Mouse (Mus musculus) urinary bladder, postnatal 36 days (tissue): ENCODE measurements around the gene Tmem158.

ENCODE experiments used
- DNase-seq, 2 experiments: peaks; one replicate each; pipeline ENCODE4 v3.0.0; 2022; ENCODE audit warnings: low spot score in 2 of 2, mixed read lengths in 1 of 2

Tmem158 gene

DNA sequence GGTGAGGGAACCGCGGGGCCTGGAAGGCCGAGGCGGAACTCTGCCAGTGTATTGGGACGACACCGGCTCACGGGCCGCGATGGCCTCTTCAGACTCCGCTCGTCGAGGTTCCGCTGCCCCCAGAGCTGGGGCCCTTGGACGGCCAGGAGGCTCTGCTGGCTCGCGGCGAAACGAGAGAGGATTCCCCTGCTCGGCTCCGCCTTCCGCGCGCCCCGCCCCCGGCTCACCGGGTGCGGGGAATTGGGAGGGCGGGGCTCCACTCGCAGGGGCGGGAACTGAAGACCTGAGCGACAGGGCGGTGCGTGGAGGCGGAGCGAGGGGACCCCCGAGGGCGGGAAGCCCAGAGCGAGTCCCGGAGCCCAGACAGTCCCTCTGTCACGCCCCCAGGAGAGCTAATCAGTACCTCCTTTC is at the start of gene Tmem158:
Gene Tmem158, minus strand, starts transcription at position 154 of the 411 bp plus-strand sequence.
- peak; percentile 80 to 84 for DNase-seq

DNA sequence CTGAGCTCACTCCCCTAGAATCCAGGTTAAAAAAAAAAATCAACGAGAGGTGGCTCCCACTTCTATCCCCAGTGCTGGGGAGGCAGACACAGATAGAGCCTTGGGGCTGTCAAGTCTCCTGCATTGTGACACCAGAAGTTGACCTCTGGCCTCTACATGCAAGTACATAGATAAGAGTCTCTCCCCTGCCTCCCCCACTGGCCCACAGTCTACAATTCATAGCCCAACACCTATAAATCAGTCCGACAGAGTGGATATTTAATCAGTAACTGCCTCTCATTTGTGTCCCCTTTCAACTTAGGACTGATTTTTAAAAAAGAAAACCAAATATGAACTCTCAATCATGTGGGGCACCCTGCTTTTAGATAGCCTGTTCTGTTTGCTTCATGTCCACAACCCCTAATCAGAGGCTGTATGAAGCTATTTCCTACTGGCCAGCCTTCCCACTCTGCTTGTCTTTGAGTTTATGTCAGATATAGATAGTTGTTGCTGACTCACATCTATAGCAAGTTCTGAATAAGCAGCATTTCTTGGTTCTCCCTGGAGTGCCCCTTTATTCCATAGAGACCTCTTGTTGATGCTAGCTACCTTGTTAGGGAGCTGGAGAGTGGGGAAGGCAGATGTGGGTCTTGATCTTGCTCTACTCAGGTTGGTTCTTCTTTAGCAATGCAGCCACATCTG is 49.3 kb upstream of the Tmem158 start:
- DNase-seq, result no peak

DNA sequence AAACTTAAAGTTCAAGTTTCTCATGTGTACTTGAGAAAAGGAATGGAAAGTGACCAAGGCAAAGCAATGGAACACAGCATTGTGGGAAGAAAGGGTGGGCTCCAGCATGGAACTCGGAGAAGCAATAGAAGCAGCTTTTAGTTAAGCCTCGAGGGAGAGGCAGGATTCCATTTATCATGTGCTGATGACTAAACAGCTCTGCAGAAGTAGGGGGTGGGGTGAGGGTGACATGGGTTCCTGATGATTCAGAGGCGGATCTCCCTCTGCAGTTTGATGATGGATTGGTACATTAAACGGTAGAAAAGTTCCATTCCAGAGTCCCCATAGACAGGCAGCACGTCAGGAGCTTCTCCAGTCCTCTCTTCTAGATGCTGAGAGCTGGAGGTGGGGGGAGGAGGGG is 48.5 kb upstream of the Tmem158 start:
- DNase-seq, result peak; percentile 19 to 30

DNA sequence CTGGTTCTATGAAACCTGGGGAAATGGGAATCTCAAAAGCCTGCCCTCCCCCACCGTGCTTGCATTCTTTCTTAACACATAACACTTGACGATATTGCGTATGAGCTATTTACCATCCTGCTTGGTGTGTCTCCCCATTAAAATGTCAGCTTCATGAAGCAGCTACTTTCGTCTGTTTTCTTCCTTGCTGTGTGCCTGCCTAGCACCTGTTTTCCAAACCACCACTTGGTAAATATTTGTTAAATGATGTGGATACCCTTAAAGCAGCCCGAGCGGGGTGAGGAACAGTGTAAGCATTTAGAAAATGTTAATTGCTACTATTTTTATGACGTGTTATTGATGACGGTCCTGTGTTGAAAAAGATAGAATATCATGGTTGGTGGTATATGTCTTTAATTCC is 44.4 kb upstream of the Tmem158 start:
- no peak for DNase-seq

DNA sequence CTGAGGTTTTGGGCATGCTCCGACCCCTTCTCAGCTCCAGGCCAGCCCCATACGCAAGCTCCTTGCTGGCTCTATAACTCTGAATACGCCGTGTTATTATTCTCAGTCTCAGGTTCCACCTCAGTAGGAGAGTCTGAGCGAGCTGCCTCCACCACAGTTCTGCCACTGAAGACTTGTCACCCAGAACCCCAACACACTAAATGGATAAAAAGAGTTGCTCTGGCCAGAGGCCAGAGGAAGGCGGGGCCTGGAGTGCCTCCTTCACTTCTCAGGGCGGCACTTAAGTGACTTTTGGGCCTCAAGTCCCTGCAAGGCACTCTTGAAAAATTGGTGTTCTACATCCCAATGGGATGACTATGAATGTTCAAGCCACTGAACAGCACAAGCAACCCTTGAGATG is 43.4 kb upstream of the Tmem158 start:
- DNase-seq, result no peak

DNA sequence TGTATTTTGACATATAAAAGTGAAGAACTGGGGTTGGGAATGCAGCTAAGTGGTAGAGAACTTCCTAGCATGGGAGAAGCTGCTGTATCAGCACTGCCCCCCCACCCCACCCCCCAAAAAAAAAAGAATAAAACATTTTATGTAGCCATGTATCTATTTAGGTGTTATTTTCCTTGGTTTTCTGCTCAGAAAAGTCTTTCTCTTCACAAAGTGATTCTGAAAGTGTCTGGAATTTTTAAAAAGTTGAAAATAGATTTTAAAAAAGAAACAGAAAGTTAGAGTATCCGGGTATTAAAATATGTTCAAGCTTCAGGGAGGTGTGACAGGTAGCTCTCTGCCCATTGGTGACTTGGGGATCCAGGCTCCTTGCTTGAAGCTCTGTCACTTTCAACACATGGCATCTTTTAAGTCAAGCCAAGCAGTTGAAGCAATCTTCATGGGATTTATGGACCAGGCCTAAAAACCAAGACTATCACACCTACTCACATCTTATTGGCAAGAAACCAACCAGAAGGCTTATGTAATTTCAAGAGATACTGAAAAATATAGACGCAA is 42.3 kb upstream of the Tmem158 start:
- no peak for DNase-seq

DNA sequence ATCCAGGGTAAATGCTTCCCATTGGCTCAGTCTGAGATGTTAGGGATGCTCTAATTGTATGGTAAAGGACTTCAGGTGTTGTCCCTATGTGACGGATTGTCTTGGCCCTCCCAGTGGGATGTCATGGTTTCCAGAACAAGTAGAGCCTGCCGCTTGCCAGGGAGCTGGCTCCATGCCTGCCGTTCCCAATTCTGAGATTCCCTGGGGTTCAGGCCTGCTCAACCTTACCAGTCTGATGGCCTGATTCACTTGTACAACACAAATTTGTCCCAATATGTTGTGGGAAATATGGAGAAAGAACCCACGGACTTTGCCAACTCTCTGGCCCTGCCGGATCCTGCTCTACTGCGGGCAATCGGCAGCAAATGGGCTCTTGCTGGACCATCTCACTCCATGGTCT is 37.3 kb upstream of the Tmem158 start:
- DNase-seq, result no peak

DNA sequence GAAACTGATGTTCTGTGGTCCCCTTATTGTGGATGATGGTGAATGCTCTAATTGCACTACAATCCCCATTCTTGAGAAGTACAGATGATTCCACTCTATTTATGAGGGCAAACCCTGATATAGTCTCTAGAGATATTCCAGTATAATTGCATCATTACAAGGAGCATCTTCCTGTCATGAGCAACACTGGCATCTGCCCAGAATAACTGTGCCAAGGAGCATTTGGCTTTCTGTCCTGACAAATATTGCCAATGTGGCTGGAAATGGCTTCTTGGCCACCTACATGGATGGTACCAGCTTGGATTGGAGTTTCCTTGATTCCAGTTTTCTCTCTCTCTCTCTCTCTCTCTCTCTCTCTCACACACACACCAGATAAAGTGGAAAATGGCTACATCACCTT is 35.7 kb upstream of the Tmem158 start:
- peak in 1 of 2 experiments; percentile 9 for DNase-seq

DNA sequence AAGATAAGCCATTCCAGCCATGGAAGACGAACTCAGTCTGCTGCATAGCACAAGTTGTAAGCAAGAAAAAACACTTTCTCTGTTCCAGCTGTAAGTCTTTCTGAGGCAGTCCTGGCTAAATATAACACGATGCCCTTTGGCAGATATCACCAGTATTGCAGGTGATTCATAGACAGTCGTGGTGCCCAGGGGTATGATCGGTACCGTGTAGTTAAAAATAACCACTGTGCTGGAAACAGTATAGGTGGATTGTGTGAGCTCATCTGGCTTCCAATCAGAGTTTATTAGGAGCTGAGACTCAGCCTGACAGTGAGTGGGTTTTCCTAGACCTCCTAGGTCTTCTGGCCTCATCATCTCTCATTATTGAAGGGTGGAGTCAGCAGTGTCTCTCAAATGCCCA is 34.0 kb upstream of the Tmem158 start:
- DNase-seq, result no peak

DNA sequence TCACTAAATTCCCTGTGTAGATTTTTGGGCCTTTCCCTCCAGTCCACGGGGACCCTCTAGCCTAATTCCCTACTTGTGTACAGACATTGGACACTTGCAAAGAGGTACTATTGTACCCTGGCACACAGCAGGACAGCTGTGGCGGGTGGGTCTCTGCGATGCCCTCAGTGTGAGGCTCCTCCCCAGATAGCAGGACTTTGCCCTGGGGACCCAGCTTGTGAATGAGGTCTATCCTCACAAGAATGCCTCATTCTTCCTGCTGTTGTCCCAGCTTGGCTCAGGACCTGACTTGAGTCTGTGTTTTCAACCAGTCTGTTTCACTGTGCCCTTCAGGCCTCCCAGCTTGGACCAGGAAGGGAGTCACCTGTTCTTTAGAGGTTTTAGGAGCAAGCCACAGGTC is 27.8 kb upstream of the Tmem158 start:
- no peak for DNase-seq

DNA sequence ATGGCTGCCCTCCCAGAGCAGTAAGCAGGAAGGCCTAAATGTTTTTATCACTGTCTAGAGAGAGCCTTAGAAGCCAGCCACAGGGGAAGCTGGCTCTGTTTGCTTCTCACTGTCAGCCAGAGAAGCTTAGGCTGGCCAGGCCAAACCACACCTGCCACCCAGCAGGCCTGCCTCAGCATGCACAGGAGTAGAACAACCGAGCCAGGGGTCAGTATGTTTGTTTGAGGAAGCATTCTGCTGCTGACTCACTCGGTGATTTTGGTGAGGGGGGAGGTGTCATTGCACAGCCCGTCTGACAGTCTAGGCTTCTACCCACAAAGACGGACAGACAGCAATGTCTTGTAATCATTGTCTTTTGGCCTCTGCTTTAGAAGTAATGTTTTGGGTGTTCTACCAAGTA is 25.1 kb upstream of the Tmem158 start:
- DNase-seq, result peak; percentile 47 to 73

DNA sequence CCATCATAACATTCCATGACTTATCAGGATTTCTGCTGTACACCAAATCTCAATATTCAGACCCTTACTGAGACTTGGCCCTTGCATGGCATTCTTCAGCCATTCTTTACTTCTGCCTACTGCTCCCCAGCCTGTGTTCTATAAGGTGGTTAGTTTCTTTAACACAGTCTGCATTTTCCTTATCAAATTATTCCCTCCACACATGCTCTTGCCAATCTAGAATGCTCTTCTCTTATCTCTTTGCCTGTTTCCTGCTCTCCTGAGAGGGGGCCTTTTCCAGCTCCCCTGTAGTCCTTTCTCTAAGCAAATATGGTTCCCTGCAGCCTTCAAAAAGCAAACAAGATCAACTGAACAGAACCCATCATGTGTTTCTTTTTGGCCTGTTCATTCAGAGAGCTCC is 20.2 kb upstream of the Tmem158 start:
- no peak for DNase-seq

DNA sequence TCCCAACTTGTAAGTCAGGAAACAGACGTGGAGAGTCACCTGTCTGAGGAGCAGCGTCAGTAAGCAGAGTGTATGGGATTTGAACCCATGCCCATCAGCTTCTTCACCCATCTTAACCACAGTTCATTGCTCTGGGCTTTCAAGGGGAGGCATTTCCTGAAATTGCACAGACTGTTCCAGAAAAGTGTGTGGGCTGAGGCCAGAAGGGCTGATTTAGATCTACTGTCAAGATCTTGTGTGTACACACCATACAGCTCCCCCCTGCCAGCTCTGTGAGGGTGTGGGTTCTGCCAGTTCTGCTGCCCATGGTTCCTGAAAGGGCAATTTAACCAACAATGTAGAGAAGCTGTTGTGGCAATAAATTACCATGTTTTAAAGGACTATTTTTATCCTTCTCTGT is 17.4 kb upstream of the Tmem158 start:
- peak; percentile 9 to 17 for DNase-seq

DNA sequence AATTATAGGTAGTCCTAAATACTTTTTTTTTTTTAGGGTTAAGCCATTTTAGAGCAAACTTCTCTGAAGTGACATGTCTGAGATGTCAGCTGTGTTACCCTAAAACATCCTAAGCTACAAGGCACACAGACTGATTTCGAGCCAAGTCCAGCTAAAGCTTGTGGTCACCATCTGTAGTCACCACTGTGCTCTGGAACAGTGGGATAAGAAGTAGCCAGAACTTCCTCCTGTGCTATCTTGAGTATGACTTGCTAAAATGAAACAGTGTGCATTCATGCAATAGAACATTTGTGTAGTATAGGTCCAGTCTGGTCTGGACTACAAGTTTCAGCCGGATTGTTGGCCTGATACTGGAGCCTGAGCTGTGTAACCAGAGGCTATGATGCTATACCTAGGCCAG is 14.8 kb upstream of the Tmem158 start:
- no peak for DNase-seq

DNA sequence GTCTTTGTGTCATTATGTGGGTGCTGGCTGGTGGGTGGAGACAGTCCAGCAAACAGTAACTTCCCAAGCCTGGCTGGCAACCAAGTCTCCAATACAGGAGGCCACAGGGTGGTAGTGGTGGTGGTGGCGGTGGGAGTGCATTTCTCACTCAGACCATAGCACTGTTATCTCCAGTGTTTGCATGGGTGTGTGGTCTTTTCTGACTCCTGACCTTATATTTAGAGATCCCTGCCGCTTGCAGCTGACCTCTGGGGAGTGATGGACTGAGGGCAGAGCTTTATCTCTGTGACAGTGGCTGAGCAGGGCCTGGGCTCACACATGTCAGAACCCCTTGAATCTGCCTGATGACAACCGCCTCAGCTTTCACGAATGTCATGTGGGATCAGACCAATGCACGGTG is 14.1 kb upstream of the Tmem158 start:
- no peak for DNase-seq

DNA sequence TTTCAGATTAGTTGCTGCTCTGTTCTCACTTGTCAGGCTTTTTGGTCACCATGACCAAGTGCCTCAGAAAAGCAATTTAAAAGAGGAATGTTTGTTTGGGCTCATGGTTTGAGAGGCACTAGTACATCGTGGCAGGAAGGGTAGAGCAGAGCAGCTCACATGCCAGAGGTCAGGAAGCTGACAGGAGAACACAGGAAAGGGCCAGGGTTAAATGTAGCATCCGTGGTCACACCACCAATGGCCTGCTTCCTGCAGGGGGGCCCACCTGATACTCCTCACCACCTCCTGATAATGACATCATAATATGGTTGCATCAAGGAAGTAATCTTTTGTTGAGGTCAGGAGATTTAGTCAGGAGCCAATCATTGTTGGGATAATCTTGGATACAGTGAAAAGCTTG is 13.3 kb upstream of the Tmem158 start:
- DNase-seq, result no peak

DNA sequence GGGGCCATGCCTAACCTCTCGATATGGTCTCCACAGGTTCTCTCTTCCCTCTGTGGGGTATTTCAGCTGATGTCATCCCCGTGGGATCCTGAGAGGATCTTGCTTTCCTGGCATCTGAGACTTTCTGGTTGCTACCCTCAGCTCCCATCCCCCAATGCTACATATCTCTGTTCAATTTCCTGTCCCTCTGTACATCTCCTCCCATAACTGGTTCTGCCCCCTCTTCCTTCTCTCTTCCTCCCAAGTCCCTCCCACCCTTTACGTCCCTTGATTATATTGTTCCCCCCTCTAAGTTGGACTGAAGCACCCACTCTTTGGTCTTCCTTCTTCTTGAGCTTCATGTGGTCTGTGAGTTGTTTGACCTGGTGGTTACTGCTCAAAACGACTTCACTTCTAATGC is 11.0 kb upstream of the Tmem158 start:
- no peak for DNase-seq

DNA sequence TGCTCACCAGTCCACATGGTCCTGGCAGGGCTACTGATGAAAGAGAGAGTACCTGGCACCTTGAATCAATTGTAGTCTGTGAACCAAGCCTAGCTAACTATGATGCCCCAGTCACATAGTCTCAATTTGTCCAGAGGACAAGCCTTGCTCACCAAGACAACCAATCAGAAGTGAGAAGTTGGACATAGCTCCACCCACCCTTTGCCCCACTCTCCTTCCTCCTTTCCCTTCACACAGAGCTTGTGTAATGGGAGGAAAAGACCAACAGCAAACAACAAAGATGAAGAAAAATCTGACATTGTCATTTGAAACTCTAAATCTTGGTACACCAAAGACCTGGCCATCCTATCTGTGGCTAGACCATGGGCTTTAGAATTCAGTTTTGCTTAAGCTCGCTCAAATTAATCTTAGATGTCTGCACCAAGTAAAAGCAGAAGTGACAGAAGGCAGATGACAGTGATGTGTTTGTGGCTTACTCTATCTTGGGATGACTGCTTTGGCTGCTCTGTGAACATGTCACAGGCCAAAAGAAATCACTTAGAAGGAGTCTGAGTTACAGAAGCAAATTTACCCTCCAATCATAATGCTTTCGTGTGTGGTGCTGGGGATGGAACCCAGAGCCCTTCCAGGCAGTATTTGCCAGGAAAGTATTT is 9.5 kb upstream of the Tmem158 start:
- DNase-seq, result no peak

DNA sequence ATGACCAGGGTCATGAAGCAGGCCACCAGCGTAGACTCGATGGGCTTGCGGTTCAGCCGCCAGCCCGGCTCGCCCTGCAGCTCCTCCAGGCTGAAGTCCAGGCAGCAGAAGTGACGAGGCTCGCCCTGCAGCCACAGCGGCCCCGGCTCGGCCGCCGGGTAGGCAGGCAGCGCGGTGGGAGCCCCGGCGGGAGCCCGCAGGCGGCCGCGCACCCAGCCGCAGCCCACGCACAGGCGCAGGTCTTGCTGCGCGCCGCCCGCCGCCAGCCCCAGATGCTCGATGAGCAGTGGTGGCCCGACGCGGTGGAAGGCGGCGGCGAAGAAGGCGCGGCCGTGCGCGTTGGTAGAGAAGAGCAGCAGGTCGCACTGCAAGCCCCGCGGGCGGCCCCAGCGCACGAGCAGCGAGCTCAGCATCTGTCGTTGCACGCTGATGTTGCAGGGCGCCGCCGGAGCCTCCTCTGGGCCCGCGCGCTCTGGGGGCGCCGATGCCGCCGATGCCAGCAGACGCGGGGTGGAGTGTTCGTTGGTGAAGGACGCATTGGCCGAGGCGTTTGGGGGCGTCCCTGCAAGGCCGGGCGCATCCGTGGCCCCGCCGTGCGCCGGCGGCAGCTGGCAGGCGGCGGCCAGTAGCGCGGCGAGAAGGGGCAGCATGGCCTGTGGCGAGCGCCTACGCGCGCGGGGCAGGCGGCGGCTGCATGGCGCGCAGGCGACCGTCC is 511 bp downstream of the Tmem158 start:
- DNase-seq, result peak; percentile 77 to 83

DNA sequence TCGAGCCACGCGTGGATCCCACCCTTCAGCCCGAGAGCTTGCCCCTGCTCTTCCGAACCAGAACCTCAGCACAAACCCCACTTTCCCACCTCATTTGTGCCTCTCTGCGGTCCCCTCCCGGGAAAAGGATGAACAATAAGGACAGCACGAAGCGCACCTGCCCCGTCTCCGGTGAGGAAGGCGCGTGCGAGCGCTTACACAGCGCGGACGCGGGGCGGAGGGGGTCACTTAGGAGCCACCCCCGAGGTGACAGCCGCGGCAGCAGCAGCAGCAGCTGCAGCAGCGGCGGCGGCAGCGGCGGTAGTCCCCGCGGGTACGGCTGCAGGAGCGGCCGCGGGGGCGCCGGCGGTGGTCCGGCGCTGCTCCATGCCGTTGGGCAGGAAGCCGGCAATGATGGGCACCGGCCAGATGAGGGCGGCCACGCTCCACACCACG is 1.1 kb downstream of the Tmem158 start:
- DNase-seq, result no peak

DNA sequence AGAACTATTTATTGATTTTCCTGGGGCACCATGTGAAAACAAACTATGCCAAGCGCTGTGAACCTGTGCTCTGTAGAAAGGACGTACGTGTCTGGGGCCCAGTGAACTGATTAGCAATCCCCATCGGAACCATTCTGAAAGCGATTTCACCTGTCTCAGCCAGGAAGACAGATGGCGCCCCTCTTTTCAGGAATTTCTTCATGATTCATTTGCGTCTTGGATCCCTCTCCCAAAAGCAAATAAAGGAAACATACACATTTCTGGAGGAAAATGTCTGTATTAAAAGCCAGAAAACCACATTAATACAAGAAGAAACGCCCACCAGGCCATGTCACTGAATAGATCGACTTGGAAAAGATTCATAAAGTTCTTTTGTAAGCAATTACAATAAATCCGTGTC is 1.8 kb downstream of the Tmem158 start:
- DNase-seq, result no peak

DNA sequence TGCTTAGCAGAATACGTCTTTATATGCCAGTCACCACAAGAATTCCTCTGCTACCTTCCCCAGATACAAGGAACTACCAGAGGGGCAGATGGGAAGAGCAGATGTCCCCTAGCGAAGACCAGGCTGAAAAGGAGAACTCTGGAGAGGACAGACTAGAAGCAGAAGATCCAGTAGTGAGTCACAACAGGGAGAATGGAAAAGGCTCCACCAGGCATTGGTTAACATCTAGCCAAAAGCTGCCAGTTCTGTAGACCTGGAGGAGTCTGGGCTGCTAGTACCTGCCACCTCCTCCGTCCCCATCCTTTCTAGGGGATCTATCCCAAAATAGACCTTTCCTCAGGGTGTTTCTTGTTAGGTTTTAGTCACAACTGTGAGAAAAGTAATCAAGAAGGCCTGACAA is 4.8 kb downstream of the Tmem158 start:
- DNase-seq, result no peak

DNA sequence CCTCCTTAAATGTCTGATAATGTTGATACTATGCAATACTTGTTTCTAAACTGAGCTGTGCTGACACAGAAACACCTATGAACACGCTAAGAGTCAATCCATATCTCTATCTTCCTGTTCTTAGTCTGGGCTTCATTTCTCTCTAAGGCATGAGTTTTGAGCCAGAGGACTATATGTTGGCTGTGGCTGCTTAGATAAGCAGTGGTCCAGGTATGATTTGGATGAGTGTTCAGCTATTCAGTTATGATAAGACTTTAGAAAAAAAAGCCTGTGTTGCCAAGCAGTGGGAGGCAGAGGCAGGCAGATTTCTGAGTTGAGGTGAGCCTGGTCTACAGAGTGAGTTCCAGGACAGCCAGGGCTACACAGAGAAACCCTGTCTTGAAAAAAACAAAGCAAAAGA is 12.6 kb downstream of the Tmem158 start:
- DNase-seq, result no peak
